Mouse (Mus musculus) granulocyte monocyte progenitor cell, adult 5-6 weeks (primary cell): ENCODE data around the gene Slc2a4. TPM values are rescaled to one million over a fixed set of nuclear protein-coding genes. Genes with fewer than 3 reads are reported as not detected.

Experiments
- ATAC-seq: replicated peaks from 2 replicates; pipeline ENCODE4 v1.8.0; 2016; ENCODE audit warnings: mild to moderate bottlenecking, moderate TSS enrichment, inconsistent platforms; ENCODE audit not compliant: poor library complexity, severe bottlenecking
- total RNA-seq, 2 experiments: library from RNA; stranded (forward) in 1 of 2; stranded (reverse) in 1 of 2; fragments of 200-712, 200-1000 nt in 1 of 2; fragments of >200 nt in 1 of 2; fragmentation: Nextera tagmentation in 1 of 2; gene quantifications; 2 replicates each; pipeline ENCODE4 v1.2.3; 2014 to 2017

Slc2a4 gene
- total RNA-seq, 2 experiments from 2014 or later = not detected

DNA sequence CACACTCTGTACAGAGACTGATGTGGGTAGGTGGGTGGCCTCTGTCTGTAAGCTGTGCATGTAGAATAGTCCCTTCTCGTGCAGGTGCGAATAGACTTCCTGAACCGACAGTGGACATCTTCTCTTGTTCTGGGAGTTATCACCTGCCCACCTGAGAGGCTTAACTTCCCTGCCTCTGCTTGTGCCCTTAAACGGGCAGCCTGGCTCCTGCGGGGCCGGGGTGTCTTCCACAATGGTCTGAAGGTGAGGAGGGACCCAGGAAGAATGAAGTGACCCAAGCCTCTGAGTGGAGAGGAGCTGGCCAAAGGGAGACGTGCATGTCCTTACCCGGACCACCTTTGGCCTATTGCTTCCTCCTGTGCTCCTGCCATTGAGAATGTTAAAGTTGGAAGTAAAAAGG, 37.8 kb downstream of the Slc2a4 start:
- no peak for ATAC-seq

DNA sequence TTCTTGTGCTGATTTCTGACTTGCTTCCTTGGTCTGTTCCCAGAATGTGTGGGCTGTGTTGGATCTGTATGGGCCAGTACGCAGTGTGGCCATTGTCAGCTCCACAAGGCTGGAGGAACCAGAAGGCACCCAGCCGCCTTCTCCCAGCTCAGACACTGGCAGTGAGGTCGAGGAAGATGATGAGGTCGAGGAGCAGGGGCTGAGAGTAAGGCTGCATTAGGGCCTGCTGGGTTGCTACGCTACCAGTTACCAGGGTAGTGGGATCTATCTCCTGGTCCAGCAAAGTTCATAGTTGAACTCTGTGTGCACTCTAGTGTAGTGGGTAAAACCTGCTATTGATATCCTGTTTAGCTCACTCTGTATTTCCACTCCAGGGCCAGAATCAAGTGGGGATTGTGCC, 38.8 kb downstream of the Slc2a4 start:
- ATAC-seq = no peak

DNA sequence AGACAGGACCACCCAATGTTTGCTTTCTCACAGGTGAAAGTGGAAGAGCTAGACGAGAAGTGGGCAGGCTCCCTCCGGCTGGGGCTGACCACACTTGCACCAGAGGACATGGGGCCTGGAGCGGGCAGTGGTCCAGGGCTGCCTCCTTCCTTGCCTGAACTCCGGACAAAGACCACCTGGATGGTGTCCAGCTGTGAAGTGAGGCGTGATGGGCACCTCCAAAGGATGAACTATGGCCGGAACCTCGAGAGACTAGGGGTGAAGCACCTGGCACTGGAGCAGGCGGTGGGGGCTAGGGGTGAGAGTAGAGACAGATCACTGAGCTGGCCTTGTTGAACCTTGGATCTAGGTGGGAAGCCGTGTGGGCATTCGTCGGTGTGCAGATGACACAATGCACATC, 39.3 kb downstream of the Slc2a4 start:
- ATAC-seq = no peak

DNA sequence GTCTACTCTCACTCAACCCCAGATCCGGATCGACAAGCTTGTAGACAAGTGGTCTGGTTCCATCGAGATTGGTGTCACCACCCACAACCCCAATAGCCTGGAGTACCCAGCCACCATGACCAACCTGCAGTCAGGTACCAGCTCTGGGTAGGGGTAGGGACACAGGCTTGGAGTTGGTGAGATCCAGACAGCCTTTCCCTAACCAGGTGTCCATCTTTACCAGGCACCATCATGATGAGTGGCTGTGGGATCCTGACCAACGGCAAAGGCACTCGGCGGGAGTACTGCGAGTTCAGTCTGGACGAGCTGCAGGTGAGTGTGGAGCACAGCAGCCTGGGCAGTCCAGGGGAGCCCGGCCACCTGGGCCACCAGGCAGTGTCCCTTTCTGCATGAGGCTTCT, 43.7 kb downstream of the Slc2a4 start:
- ATAC-seq = no peak

DNA sequence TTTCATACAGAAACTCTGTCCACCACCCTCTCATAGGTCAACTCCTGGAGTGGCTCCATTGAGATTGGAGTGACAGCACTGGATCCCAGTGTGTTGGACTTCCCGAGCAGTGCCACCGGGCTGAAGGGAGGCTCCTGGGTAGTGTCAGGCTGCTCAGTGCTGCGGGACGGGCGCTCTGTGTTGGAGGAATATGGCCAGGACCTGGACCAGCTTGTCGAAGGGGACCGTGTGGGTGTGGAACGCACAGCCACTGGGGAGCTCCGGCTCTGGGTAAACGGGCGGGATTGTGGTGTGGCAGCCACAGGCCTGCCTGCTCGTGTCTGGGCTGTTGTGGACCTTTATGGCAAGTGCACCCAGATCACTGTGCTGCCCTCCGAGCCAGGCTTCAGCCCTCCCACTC, 45.0 kb downstream of the Slc2a4 start:
- ATAC-seq = no peak

DNA sequence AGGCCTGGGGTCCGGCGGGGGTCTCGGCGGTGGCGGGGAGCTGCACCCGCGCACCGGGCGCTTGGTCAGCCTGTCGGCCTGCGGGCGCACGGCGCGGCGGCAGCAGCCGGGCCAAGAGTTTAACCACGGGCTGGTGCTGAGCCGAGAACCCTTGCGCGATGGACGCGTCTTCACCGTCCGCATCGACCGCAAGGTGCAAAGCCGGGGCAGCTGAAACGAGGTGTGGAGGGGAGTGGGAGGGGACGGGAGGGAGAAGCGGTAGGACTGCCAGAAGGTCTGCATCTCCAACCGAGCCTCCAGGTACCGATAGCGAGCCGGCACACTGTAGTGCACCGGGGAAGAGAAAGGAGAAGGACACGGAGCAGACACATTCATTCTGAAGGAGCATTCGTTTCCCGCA, 46.0 kb downstream of the Slc2a4 start:
- ATAC-seq = no peak

DNA sequence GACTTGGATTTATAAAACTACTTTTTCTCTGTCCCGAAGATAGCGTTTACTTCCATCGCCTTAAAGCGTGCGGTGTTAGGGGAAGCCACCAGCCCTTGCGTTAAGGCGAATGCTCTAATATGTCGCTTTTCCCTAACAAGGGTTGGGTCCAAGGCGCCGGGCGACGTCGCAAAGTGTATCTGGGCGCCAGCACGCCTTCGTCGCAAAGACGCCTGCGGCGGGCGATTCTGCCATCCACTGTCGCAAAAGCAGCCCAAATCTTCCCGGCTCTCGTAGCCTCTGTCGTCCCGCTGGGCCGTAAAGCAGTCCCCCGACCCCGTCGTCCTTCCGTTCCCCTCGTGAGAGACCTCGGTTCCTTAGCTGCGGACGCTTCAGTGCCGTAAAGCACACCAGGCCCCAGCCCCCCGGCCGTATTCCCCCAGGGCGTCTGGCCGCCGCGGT, 46.6 kb downstream of the Slc2a4 start:
- ATAC-seq = peak; percentile 87

DNA sequence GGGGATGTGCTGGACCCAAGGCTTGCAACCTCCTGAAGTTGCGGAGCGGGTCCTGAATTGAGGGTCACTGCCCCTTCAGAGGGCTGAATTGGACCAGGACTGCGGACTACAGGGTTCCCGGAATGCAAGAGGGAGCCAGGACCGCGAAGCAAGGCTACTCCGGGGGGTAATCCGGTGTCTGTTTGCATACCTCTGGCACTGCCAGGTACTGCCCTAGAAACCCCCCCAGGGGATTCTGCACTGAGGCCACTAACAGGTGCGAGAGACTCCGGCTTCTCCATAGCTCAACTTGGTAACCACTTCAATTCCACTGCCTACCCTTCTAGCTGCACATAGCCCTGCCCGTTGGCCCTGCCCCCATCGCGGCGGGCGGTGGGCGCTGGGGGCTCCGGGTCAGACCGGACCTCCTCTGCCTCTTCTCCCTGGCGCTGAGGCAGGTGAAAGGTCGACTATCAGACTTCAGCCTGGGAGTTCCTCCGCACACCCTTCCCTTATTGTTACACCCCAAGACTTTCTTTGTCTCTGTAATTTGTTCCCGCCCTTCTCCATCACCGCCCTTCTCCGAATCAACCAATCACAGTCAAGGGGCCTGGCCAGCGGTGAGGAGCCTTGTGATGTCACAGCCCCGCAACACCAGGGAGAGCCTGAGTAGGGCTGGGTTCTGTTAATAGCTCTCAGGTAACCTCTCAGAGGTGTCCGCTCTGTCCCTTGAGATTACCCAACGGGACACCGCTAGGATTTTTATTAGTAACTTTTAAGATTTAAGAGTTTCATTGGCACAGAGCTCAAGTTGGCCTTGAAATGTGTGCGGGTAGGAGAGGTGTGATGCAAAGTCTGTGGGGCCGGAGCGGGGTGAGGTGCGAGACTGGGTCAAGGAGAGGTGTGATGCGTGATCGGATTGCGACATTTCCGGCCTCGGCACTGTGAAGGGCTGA, 47.2 kb downstream of the Slc2a4 start, which contains the start of the genes 2810408A11Rik and Neurl4:
Gene 2810408A11Rik (minus strand): TSS at position 517 of the 935 bp plus-strand sequence.
Gene Neurl4 (plus strand): TSS at position 602 of the 935 bp plus-strand sequence.
- ATAC-seq = peak; percentile 79

DNA sequence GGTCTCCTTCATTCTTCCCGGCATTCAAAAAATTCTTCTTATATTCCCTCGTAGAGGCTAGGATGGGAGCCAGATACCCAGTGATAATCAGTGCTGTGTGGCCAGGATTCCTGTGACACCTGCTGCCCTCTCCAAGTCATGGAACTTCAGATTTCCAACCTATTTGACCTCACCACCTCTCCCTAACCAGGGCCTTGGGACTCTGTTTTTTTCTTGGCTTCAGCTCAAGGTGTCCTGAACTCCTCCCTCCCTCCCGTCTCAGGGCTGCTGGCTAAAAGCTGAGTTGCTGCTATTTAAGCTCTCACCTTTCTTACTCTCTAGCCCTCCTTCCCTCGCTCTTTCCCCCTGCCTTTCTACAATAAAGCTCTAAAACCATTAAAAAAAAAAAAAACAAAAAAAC, 48.1 kb downstream of the Slc2a4 start:
- ATAC-seq = no peak

DNA sequence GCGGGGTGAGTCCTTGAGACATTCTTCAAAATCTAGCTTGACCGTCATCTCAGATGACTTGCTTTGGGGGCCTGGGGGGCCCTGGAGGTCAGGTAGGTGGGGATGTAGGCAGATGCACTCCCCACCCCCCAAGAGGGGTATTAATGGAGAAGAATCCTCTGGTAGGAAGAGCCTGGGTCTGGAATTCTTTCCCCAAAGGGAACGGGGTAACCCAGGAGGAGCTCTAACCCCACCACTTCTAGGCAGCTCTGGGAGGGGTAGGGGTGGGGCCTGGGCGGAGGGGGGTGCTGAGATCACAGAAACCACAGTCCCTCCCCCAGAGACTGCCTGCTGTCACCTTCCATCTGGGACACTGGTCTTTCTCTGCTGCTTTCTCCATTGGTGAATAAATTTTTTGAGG, 52.7 kb downstream of the Slc2a4 start, which contains the start of gene Acap1:
Gene Acap1 (minus strand): TSS at position 249 of the 400 bp plus-strand sequence.
- ATAC-seq = peak; percentile 78

DNA sequence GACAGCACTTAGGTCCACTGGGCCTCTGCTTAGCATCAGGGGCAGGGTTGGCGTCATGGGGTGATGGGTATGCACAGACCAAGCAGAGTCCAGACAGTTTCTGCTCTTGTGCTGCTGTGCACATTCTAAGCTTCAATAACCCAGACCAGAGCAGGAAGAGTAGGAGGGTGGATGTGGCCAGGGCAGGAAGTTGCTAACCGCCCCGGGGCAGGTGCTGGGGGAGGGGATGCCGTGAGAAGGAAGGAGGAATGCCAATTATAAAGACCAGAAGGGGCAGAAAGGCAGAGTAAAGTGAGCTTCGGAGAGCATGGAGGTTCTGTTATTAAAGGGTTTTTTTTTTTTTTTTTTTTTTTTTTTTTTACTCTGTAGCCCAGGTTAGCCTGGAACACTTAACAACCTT, 53.3 kb downstream of the Slc2a4 start:
- ATAC-seq = peak; percentile 71

Other genes with a start within 250 kb of the Slc2a4 start
Only the 30 nearest of the 33 such genes appear.
- 1.8 and 2.1 TPM in 2 replicates for gene Zbtb4, start 182.3 kb downstream of the Slc2a4 start, total RNA-seq (2014; fragmentation: Nextera tagmentation)
- 0.26 and 0.43 TPM in 2 replicates for gene Zbtb4, start 182.3 kb downstream of the Slc2a4 start, total RNA-seq (2017)
- not detected in 2 replicates for gene Chrnb1, start 152.2 kb downstream of the Slc2a4 start, total RNA-seq (2014; fragmentation: Nextera tagmentation)
- 0.82 TPM in 1 of 2 replicates, not detected in the other for gene Chrnb1, start 152.2 kb downstream of the Slc2a4 start, total RNA-seq (2017)
- 1.6 and 2.9 TPM in 2 replicates for gene Fgf11, start 146.3 kb downstream of the Slc2a4 start, total RNA-seq (2014; fragmentation: Nextera tagmentation)
- gene Fgf11, start 146.3 kb downstream of the Slc2a4 start, total RNA-seq (2017) = not detected in 2 replicates
- gene Tmem102, start 142.6 kb downstream of the Slc2a4 start, total RNA-seq (2014; fragmentation: Nextera tagmentation) = not detected in 2 replicates
- gene Tmem102, start 142.6 kb downstream of the Slc2a4 start, total RNA-seq (2017) = not detected in 2 replicates
- not detected in 2 replicates for gene Gm39566, start 132.9 kb downstream of the Slc2a4 start, total RNA-seq (2014; fragmentation: Nextera tagmentation)
- gene Gm39566, start 132.9 kb downstream of the Slc2a4 start, total RNA-seq (2017) = not detected in 2 replicates
- not detected in 2 replicates for gene Spem2, start 129.7 kb downstream of the Slc2a4 start, total RNA-seq (2014; fragmentation: Nextera tagmentation)
- gene Spem2, start 129.7 kb downstream of the Slc2a4 start, total RNA-seq (2017) = not detected in 2 replicates
- gene Spem1, start 126.0 kb downstream of the Slc2a4 start, total RNA-seq (2014; fragmentation: Nextera tagmentation) = not detected in 2 replicates
- gene Spem1, start 126.0 kb downstream of the Slc2a4 start, total RNA-seq (2017) = not detected in 2 replicates
- 13.5 and 33.1 TPM in 2 replicates for gene Nlgn2, start 110.4 kb downstream of the Slc2a4 start, total RNA-seq (2014; fragmentation: Nextera tagmentation)
- gene Nlgn2, start 110.4 kb downstream of the Slc2a4 start, total RNA-seq (2017) = 4.0 and 7.4 TPM in 2 replicates
- 294 and 359 TPM in 2 replicates for gene Tmem256, start 109.7 kb downstream of the Slc2a4 start, total RNA-seq (2014; fragmentation: Nextera tagmentation)
- gene Tmem256, start 109.7 kb downstream of the Slc2a4 start, total RNA-seq (2017) = 118 and 164 TPM in 2 replicates
- gene Plscr3, start 101.8 kb downstream of the Slc2a4 start, total RNA-seq (2014; fragmentation: Nextera tagmentation) = 108 and 109 TPM in 2 replicates
- 24.9 and 25.2 TPM in 2 replicates for gene Plscr3, start 101.8 kb downstream of the Slc2a4 start, total RNA-seq (2017)
- 0.60 TPM in 1 of 2 replicates, not detected in the other for gene Tnk1, start 89.5 kb downstream of the Slc2a4 start, total RNA-seq (2014; fragmentation: Nextera tagmentation)
- gene Tnk1, start 89.5 kb downstream of the Slc2a4 start, total RNA-seq (2017) = not detected in 2 replicates
- not detected in 2 replicates for gene Tmem95, start 70.2 kb downstream of the Slc2a4 start, total RNA-seq (2014; fragmentation: Nextera tagmentation)
- gene Tmem95, start 70.2 kb downstream of the Slc2a4 start, total RNA-seq (2017) = not detected in 2 replicates
- gene Kctd11, start 66.8 kb downstream of the Slc2a4 start, total RNA-seq (2014; fragmentation: Nextera tagmentation) = 0.41 and 4.2 TPM in 2 replicates
- 1.1 and 2.6 TPM in 2 replicates for gene Kctd11, start 66.8 kb downstream of the Slc2a4 start, total RNA-seq (2017)
- gene Acap1, start 52.6 kb downstream of the Slc2a4 start, total RNA-seq (2014; fragmentation: Nextera tagmentation) = 52.4 and 65.1 TPM in 2 replicates
- 47.0 and 50.7 TPM in 2 replicates for gene Acap1, start 52.6 kb downstream of the Slc2a4 start, total RNA-seq (2017)
- 1.3 and 3.5 TPM in 2 replicates for gene 2810408A11Rik, start 47.2 kb downstream of the Slc2a4 start, total RNA-seq (2014; fragmentation: Nextera tagmentation)
- 3.6 and 6.4 TPM in 2 replicates for gene 2810408A11Rik, start 47.2 kb downstream of the Slc2a4 start, total RNA-seq (2017)
- 32.0 and 38.9 TPM in 2 replicates for gene Neurl4, start 47.1 kb downstream of the Slc2a4 start, total RNA-seq (2014; fragmentation: Nextera tagmentation)
- 20.7 and 27.5 TPM in 2 replicates for gene Neurl4, start 47.1 kb downstream of the Slc2a4 start, total RNA-seq (2017)
- 71.5 and 99.8 TPM in 2 replicates for gene Gps2, start 34.3 kb downstream of the Slc2a4 start, total RNA-seq (2014; fragmentation: Nextera tagmentation)
- 47.1 and 58.2 TPM in 2 replicates for gene Gps2, start 34.3 kb downstream of the Slc2a4 start, total RNA-seq (2017)
- gene Eif5a, start 26.2 kb downstream of the Slc2a4 start, total RNA-seq (2014; fragmentation: Nextera tagmentation) = 1,453 and 1,476 TPM in 2 replicates
- 890 and 976 TPM in 2 replicates for gene Eif5a, start 26.2 kb downstream of the Slc2a4 start, total RNA-seq (2017)
- gene Ybx2, start 12.4 kb downstream of the Slc2a4 start, total RNA-seq (2014; fragmentation: Nextera tagmentation) = not detected in 2 replicates
- 2.1 TPM in 1 of 2 replicates, not detected in the other for gene Ybx2, start 12.4 kb downstream of the Slc2a4 start, total RNA-seq (2017)
- not detected in 2 replicates for gene Cldn7, start 16.6 kb upstream of the Slc2a4 start, total RNA-seq (2014; fragmentation: Nextera tagmentation)
- not detected in 2 replicates for gene Cldn7, start 16.6 kb upstream of the Slc2a4 start, total RNA-seq (2017)
- 191 and 254 TPM in 2 replicates for gene Ctdnep1, start 33.0 kb upstream of the Slc2a4 start, total RNA-seq (2014; fragmentation: Nextera tagmentation)
- gene Ctdnep1, start 33.0 kb upstream of the Slc2a4 start, total RNA-seq (2017) = 19.3 and 23.8 TPM in 2 replicates
- gene Elp5, start 34.3 kb upstream of the Slc2a4 start, total RNA-seq (2014; fragmentation: Nextera tagmentation) = 59.4 and 70.0 TPM in 2 replicates
- 58.2 and 77.5 TPM in 2 replicates for gene Elp5, start 34.3 kb upstream of the Slc2a4 start, total RNA-seq (2017)
- 288 and 367 TPM in 2 replicates for gene Gabarap, start 43.0 kb upstream of the Slc2a4 start, total RNA-seq (2014; fragmentation: Nextera tagmentation)
- gene Gabarap, start 43.0 kb upstream of the Slc2a4 start, total RNA-seq (2017) = 239 and 250 TPM in 2 replicates
- gene Phf23, start 47.6 kb upstream of the Slc2a4 start, total RNA-seq (2014; fragmentation: Nextera tagmentation) = 41.7 and 45.8 TPM in 2 replicates
- 30.2 and 32.3 TPM in 2 replicates for gene Phf23, start 47.6 kb upstream of the Slc2a4 start, total RNA-seq (2017)
- gene Dvl2, start 52.4 kb upstream of the Slc2a4 start, total RNA-seq (2014; fragmentation: Nextera tagmentation) = 4.6 and 24.5 TPM in 2 replicates
- gene Dvl2, start 52.4 kb upstream of the Slc2a4 start, total RNA-seq (2017) = 16.1 and 18.0 TPM in 2 replicates
- gene Acadvl, start 67.2 kb upstream of the Slc2a4 start, total RNA-seq (2014; fragmentation: Nextera tagmentation) = 39.7 and 55.8 TPM in 2 replicates
- gene Acadvl, start 67.2 kb upstream of the Slc2a4 start, total RNA-seq (2017) = 40.3 and 42.1 TPM in 2 replicates
- 11.4 and 12.3 TPM in 2 replicates for gene Dlg4, start 68.8 kb upstream of the Slc2a4 start, total RNA-seq (2014; fragmentation: Nextera tagmentation)
- gene Dlg4, start 68.8 kb upstream of the Slc2a4 start, total RNA-seq (2017) = 1.3 and 3.5 TPM in 2 replicates
- gene Asgr1, start 105.9 kb upstream of the Slc2a4 start, total RNA-seq (2014; fragmentation: Nextera tagmentation) = not detected in 2 replicates
- not detected in 2 replicates for gene Asgr1, start 105.9 kb upstream of the Slc2a4 start, total RNA-seq (2017)
- 3.9 TPM in 1 of 2 replicates, not detected in the other for gene Asgr2, start 144.5 kb upstream of the Slc2a4 start, total RNA-seq (2014; fragmentation: Nextera tagmentation)
- not detected in 2 replicates for gene Asgr2, start 144.5 kb upstream of the Slc2a4 start, total RNA-seq (2017)
- 11.3 and 13.2 TPM in 2 replicates for gene Mgl2, start 182.1 kb upstream of the Slc2a4 start, total RNA-seq (2014; fragmentation: Nextera tagmentation)
- 36.5 and 37.9 TPM in 2 replicates for gene Mgl2, start 182.1 kb upstream of the Slc2a4 start, total RNA-seq (2017)